Mouse (Mus musculus): Measurements from ENCODE around the gene Ly6g6c.

DNA sequence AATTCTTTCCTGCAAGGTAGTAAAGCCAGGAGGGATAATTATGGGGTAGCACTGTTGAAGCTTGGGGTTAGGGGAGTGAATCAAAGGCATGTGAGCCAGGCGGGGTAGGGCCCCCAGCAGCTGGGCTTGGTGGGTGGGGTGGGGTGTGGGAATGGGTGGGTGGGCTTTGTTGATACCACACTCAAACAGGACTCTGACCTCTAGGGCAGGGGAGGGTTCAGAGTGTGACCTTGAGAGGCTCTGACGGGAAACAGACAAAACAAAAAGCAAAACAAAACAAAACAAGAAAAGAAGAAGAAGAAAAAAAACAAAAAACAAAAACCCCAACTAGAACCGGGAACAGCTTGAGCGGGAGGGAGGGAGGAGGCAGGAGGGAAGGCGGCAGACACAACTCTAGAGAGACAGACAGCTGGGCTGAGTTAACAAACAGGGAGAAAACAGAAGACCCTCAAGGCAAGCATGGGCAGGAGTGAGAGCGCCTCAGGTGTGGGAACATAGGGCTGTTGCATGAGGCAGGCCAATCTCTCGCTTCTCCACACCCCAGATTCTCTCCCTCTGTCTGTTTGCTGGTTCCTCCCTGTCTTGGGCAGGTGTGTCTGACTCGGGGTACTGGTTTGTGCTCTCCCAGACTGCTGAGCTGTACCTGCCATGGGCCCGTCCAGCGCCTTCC lies 11.5 kb downstream of the Ly6g6c start, which contains the start of gene Ly6g6e:
- TF ChIP-seq POLR2A (IDR thresholded peaks at IDR 0.05; ENCODE audit: borderline replicate concordance, control insufficient read depth, low read depth, low read length) (no peak), CTCF (IDR thresholded peaks at IDR 0.05; ENCODE audit: control insufficient read depth, insufficient read depth, low read length) (no peak)
